Mouse (Mus musculus): ENCODE results near the gene Fgfr2. TPM values are rescaled to one million over a fixed set of nuclear protein-coding genes. Genes with fewer than 3 reads are reported as not detected.
A peak's percentile ranks its signal among the peaks of the same experiment; 100 is the strongest.

The Fgfr2 gene
- polyA plus RNA-seq, 1 experiment: 14.8 TPM

DNA sequence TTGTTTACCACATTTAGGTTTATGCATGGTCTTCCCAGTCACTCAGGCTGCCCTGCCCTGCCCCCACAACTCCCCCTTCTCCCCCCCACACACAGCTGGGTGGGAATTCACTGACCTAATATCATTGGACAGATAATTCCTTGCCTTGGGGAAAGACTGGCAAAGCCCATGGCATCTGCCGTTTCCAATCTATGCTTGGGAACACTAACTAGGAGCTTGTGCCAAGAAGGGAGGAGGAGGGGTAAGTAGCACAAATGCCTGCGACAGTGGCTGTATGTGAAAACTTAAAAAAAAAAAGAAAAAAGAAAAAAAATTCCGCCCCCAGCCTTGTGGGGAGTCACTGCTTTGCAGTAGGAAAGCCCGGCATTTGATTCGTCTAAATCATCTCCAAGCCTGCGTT is 56.4 kb downstream of the Fgfr2 start:
- 40% methylated on average over 6 of the region's 6 CpGs for WGBS
- H3K27ac ChIP-seq (ENCODE audit: insufficient read depth, low read depth, low read length): no peak overlapping the region
- no peak overlapping the region for H3K4me3 ChIP-seq (ENCODE audit: insufficient read depth, low read depth, low read length)
- no peaks in the 10 kb centered on the region for H3K27me3 ChIP-seq (replicated peaks; ENCODE audit: control insufficient read depth, insufficient read depth, low read length)
- TF ChIP-seq POLR2A (IDR thresholded peaks at IDR 0.05; ENCODE audit: low read depth, low read length) (no peak), CTCF (conservative IDR thresholded peaks at IDR 0.05; ENCODE audit: insufficient read depth, insufficient read length, low read depth, low read length) (no peak)
- peaks cover 35% of the 10 kb centered on the region for H3K4me1 ChIP-seq (ENCODE audit: control insufficient read depth, insufficient read depth, low read length)
- no peaks in the 10 kb centered on the region for H3K36me3 ChIP-seq (ENCODE audit: control insufficient read depth, insufficient read depth, low read length)
- DNase-seq: peak; percentile 41

DNA sequence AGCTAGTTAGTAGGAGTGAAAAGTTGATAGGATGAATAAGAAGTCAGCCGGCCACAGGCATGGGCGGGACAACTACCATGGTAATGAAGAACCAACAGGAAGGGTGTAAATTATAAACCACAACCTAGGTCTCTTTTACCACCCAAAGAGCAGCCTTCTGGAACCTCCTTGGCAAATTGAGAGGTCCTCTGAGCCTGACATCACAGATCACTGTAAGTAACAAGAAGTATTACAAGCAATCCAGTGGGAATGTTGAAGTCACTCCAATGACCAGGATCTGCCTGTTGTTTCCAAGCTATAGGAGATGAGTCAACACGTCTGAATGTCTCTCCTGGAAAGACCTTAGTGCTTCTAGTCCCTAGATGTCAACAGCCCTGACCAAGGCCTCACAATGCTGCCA is 61.1 kb downstream of the Fgfr2 start:
- 58% methylated on average over 3 of the region's 3 CpGs for WGBS
- H3K4me1 ChIP-seq (ENCODE audit: control insufficient read depth, insufficient read depth, low read length): peaks cover 28% of the 10 kb centered on the region
- H3K27me3 ChIP-seq (replicated peaks; ENCODE audit: control insufficient read depth, insufficient read depth, low read length): no peaks in the 10 kb centered on the region
- H3K4me3 ChIP-seq (ENCODE audit: insufficient read depth, low read depth, low read length): no peak overlapping the region
- no peaks in the 10 kb centered on the region for H3K36me3 ChIP-seq (ENCODE audit: control insufficient read depth, insufficient read depth, low read length)
- no peak overlapping the region for H3K27ac ChIP-seq (ENCODE audit: insufficient read depth, low read depth, low read length)
- no peak for TF ChIP-seq CTCF (conservative IDR thresholded peaks at IDR 0.05; ENCODE audit: insufficient read depth, insufficient read length, low read depth, low read length)
- no peak for TF ChIP-seq POLR2A (IDR thresholded peaks at IDR 0.05; ENCODE audit: low read depth, low read length)
- DNase-seq: peak; percentile 60

DNA sequence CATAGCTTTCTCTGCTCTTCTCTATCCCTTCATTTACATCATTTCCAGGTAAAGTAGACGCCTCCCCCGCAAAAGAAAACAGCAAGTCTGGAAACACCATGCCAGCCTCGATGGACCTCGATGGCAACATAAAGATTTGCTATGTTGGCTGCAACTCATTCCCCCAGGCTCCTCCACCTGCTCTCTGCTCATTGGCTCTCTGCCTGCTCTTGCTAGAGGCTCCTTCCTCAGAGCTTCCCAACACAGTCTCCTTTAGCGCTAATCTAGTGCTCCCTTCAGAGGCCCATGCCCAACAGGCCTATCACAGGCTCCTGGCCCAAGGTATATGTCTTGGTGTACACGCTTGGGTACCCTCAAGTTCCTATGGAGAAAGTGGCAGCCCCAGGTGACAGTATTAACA is 63.0 kb downstream of the Fgfr2 start:
- H3K27ac ChIP-seq (ENCODE audit: insufficient read depth, low read depth, low read length): no peak overlapping the region
- 77% methylated on average over 6 of the region's 6 CpGs for WGBS
- DNase-seq: no peak
- peaks cover 32% of the 10 kb centered on the region for H3K4me1 ChIP-seq (ENCODE audit: control insufficient read depth, insufficient read depth, low read length)
- no peaks in the 10 kb centered on the region for H3K36me3 ChIP-seq (ENCODE audit: control insufficient read depth, insufficient read depth, low read length)
- H3K27me3 ChIP-seq (replicated peaks; ENCODE audit: control insufficient read depth, insufficient read depth, low read length): no peaks in the 10 kb centered on the region
- TF ChIP-seq CTCF (conservative IDR thresholded peaks at IDR 0.05; ENCODE audit: insufficient read depth, insufficient read length, low read depth, low read length) (no peak), POLR2A (IDR thresholded peaks at IDR 0.05; ENCODE audit: low read depth, low read length) (no peak)
- no peak overlapping the region for H3K4me3 ChIP-seq (ENCODE audit: insufficient read depth, low read depth, low read length)

GRCm38 (mm10) chr7:133059517-133060104 is 63.5 kb downstream of the Fgfr2 start:
- Histone ChIP-seq H3K27me3 (replicated peaks; ENCODE audit: control insufficient read depth, insufficient read depth, low read length) (no peaks in the 10 kb centered on the region), H3K36me3 (ENCODE audit: control insufficient read depth, insufficient read depth, low read length) (no peaks in the 10 kb centered on the region), H3K4me1 (ENCODE audit: control insufficient read depth, insufficient read depth, low read length) (peaks cover 32% of the 10 kb centered on the region), H3K4me3 (ENCODE audit: insufficient read depth, low read depth, low read length) (no peak overlapping the region), H3K27ac (ENCODE audit: insufficient read depth, low read depth, low read length) (no peak overlapping the region)
- TF ChIP-seq CTCF (conservative IDR thresholded peaks at IDR 0.05; ENCODE audit: insufficient read depth, insufficient read length, low read depth, low read length) (no peak), POLR2A (IDR thresholded peaks at IDR 0.05; ENCODE audit: low read depth, low read length) (no peak)
- WGBS: 53% methylated on average over 9 of the region's 9 CpGs
- DNase-seq: no peak

DNA sequence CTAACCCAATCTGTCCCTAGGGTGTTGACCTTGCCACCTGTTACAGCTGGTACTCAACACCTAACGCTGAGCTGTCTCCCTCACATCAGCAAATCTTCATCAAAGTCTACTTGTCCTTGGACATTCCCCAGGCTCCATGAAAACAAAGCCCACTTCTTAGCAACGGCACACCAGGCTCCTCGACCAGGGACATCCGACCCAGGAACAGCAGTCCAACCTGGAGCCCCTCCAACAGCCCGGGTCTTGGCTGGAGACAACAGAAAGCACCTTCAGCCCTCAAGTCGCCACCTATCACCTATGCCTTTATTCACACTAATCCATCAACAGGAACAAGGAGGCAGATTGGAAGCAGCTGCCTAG is 64.0 kb downstream of the Fgfr2 start:
- H3K4me1 ChIP-seq (ENCODE audit: control insufficient read depth, insufficient read depth, low read length): peaks cover 36% of the 10 kb centered on the region
- no peak for DNase-seq
- no peaks in the 10 kb centered on the region for H3K36me3 ChIP-seq (ENCODE audit: control insufficient read depth, insufficient read depth, low read length)
- 31% methylated on average over 6 of the region's 6 CpGs for WGBS
- TF ChIP-seq POLR2A (IDR thresholded peaks at IDR 0.05; ENCODE audit: low read depth, low read length): no peak
- TF ChIP-seq CTCF (conservative IDR thresholded peaks at IDR 0.05; ENCODE audit: insufficient read depth, insufficient read length, low read depth, low read length): no peak
- no peak overlapping the region for H3K4me3 ChIP-seq (ENCODE audit: insufficient read depth, low read depth, low read length)
- no peaks in the 10 kb centered on the region for H3K27me3 ChIP-seq (replicated peaks; ENCODE audit: control insufficient read depth, insufficient read depth, low read length)
- H3K27ac ChIP-seq (ENCODE audit: insufficient read depth, low read depth, low read length): no peak overlapping the region

GRCm38 (mm10) chr7:133058496-133059149 is 64.5 kb downstream of the Fgfr2 start:
- DNase-seq: no peak
- no peaks in the 10 kb centered on the region for H3K27me3 ChIP-seq (replicated peaks; ENCODE audit: control insufficient read depth, insufficient read depth, low read length)
- H3K36me3 ChIP-seq (ENCODE audit: control insufficient read depth, insufficient read depth, low read length): no peaks in the 10 kb centered on the region
- H3K27ac ChIP-seq (ENCODE audit: insufficient read depth, low read depth, low read length): no peak overlapping the region
- H3K4me3 ChIP-seq (ENCODE audit: insufficient read depth, low read depth, low read length): no peak overlapping the region
- H3K4me1 ChIP-seq (ENCODE audit: control insufficient read depth, insufficient read depth, low read length): peaks cover 41% of the 10 kb centered on the region
- TF ChIP-seq POLR2A (IDR thresholded peaks at IDR 0.05; ENCODE audit: low read depth, low read length) (no peak), CTCF (conservative IDR thresholded peaks at IDR 0.05; ENCODE audit: insufficient read depth, insufficient read length, low read depth, low read length) (no peak)
- WGBS: 86% methylated on average over 12 of the region's 12 CpGs

GRCm38 (mm10) chr7:133056924-133057323 is 66.2 kb downstream of the Fgfr2 start:
- Histone ChIP-seq H3K27me3 (replicated peaks; ENCODE audit: control insufficient read depth, insufficient read depth, low read length) (no peaks in the 10 kb centered on the region), H3K36me3 (ENCODE audit: control insufficient read depth, insufficient read depth, low read length) (no peaks in the 10 kb centered on the region), H3K27ac (ENCODE audit: insufficient read depth, low read depth, low read length) (no peak overlapping the region), H3K4me3 (ENCODE audit: insufficient read depth, low read depth, low read length) (no peak overlapping the region), H3K4me1 (ENCODE audit: control insufficient read depth, insufficient read depth, low read length) (peaks cover 47% of the 10 kb centered on the region)
- WGBS: 75% methylated on average over 8 of the region's 8 CpGs
- TF ChIP-seq POLR2A (IDR thresholded peaks at IDR 0.05; ENCODE audit: low read depth, low read length): no peak
- no peak for TF ChIP-seq CTCF (conservative IDR thresholded peaks at IDR 0.05; ENCODE audit: insufficient read depth, insufficient read length, low read depth, low read length)
- peak; percentile 66 for DNase-seq

Data from kidney, adult 2 months (tissue).